7 mouse cellular contexts compared by ENCODE assay signal in the genomic region with DNA sequence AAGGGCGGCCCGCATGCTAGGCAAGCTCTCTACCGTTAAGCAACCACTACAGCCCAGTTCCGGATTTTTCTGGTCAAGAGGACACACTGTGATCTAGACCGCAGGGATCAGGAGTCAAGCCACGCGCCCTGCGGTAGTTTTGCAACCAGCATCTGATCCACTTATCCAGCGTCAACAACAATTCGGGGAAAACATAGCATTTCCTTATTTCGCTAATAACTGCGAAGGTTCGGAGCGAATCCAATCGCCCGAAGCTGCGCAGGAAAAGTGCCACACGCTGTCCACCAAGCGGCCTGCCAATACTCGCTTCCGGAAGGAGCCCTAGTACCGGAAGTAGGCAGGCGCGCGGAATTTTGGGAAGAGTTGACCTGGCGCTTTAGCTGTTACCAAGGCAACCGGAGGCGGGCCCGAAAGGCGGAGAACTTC. TPM values are rescaled to one million over a fixed set of nuclear protein-coding genes. Genes with fewer than 3 reads are reported as not detected.
DNase-seq lines count a peak whose midpoint lies in the region; ATAC-seq lines count a peak whose summit lies in the region.

No protein-coding gene starts in this region.

- no peaks in the 10 kb centered on the region for H3K36me3 ChIP-seq in intestine, embryonic 15.5 days
- H3K36me3 ChIP-seq in midbrain, embryonic 10.5 days: no peaks in the 10 kb centered on the region

- no peaks in the 10 kb centered on the region for H3K27me3 ChIP-seq in intestine, embryonic 15.5 days (replicated peaks)
- no peaks in the 10 kb centered on the region for H3K27me3 ChIP-seq in midbrain, embryonic 10.5 days (ENCODE audit: low read depth, poor library complexity, severe bottlenecking)

- peaks cover 5% of the 10 kb centered on the region for H3K4me1 ChIP-seq in intestine, embryonic 15.5 days (replicated peaks)
- H3K4me1 ChIP-seq in midbrain, embryonic 10.5 days: peaks cover 13% of the 10 kb centered on the region

- H3K4me3 ChIP-seq in intestine, embryonic 15.5 days (replicated peaks): peak overlapping the region; percentile 43
- peak overlapping the region; percentile 60 for H3K4me3 ChIP-seq in midbrain, embryonic 10.5 days

- peak overlapping the region; percentile 67 for H3K4me2 ChIP-seq in intestine, embryonic 15.5 days (replicated peaks)

- under 1% methylated on average over 30 of the region's 30 CpGs for WGBS in intestine, embryonic 15.5 days
- WGBS in midbrain, embryonic 10.5 days: 1% methylated on average over 30 of the region's 30 CpGs

- DNase-seq in adrenal gland, adult 2 months: peak; percentile 95
- DNase-seq in embryo, embryonic 11.5 days (ENCODE audit: low read depth, low spot score): peak; percentile 88
- peak; percentile 82 to 95 for DNase-seq in gastrocnemius, postnatal 36 days
- peak; percentile 91 to 96 for DNase-seq in left cerebral cortex, postnatal 25 days (ENCODE audit: low spot score in 2 of 2)
- peak; percentile 95 for DNase-seq in midbrain, embryonic 10.5 days (ENCODE audit: low spot score)
- DNase-seq in right cerebral cortex, postnatal 4 days: peak; percentile 91

- H3K9ac ChIP-seq in intestine, embryonic 15.5 days: peak overlapping the region; percentile 54

- intact Hi-C loops in gastrocnemius, postnatal 36 days (cut with DNase I): no loop called here
- intact Hi-C loops in left cerebral cortex, postnatal 25 days (cut with DNase I): no loop called here

- no peaks in the 10 kb centered on the region for H3K9me3 ChIP-seq in intestine, embryonic 15.5 days
- H3K9me3 ChIP-seq in midbrain, embryonic 10.5 days (replicated peaks): no peaks in the 10 kb centered on the region

- peak overlapping the region; percentile 72 for H3K27ac ChIP-seq in intestine, embryonic 15.5 days
- H3K27ac ChIP-seq in midbrain, embryonic 10.5 days (replicated peaks): peak overlapping the region; percentile 89

- ATAC-seq in intestine, embryonic 15.5 days: peak; percentile 86

RNA-seq across cellular contexts. Expression of a gene that starts 4.5 kb away (rescaled TPM):
- total RNA-seq in adrenal gland, adult 2 months (2021): 1 to 10 TPM; 3.9 to 5.6 TPM
- 8.2 and 9.9 TPM in 2 replicates for polyA plus RNA-seq in adrenal gland, adult 2 months (2012; rRNA removed)
- total RNA-seq in gastrocnemius, postnatal 36 days (2021): 1 to 10 TPM; 1.3 to 1.7 TPM
- 17.0 and 17.2 TPM in 2 replicates for polyA plus RNA-seq in intestine, embryonic 15.5 days (2015; fragmentation: Nextera tagmentation; extraction: Ambion mirVana)
- 1 to 10 TPM; 9.2 to 9.7 TPM for total RNA-seq in left cerebral cortex, postnatal 25 days (2021)
- polyA plus RNA-seq in midbrain, embryonic 10.5 days (2016; fragmentation: Nextera tagmentation; extraction: Ambion mirVana): 16.9 and 17.7 TPM in 2 replicates

Comparison
In these comparisons a context has a peak if more than half of its experiments do, and no peak if none do; other contexts are left out.
1. Peak in every context shown above with its lines: DNase-seq, ATAC-seq, H3K4me3 ChIP-seq and H3K27ac ChIP-seq.